Mouse (Mus musculus) bone marrow macrophage, adult 2 months (primary cell): Measurements from ENCODE around the gene Pkp1.

Experiments used
- CTCF ChIP-seq: IDR thresholded peaks from 2 replicates; pipeline ENCODE4 v1.5.1; 2012; ENCODE audit warnings: low read depth, mild to moderate bottlenecking, low read length, moderate library complexity
- POLR2A ChIP-seq: IDR thresholded peaks from 2 replicates; pipeline ENCODE4 v1.6.1; 2012; ENCODE audit warnings: mild to moderate bottlenecking, low read depth, low read length, borderline replicate concordance

DNA sequence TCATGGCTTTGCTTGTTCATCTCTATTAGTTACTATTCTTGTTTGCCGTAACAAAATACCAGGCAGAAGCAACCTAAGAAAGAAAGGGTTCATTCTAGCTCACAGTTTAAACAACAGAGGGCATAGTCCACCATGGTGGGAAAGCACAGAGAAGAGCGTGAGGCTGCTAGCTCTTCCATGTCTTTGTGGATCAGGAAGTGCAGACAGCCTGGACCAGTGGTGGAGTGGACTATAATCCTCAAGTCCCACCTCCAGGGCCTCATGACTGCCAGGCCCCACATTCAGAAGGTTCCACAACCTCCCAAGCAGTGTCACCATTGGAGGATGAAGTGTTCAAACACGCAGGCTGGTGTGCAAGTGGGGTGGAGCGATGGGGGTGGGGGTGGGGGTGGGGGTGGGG, 65.8 kb downstream of the Pkp1 start:
- TF ChIP-seq CTCF (no peak), POLR2A (no peak)
